Mouse (Mus musculus): ENCODE measurements around the gene Syn3.
A peak's percentile ranks its signal among the peaks of the same experiment; 100 is the strongest.
"Not testable (repeated sequence)": the region's sequence is repeated elsewhere in the genome, so short reads cannot be mapped to it uniquely, and the experiment has no call there.

Gene Syn3

DNA sequence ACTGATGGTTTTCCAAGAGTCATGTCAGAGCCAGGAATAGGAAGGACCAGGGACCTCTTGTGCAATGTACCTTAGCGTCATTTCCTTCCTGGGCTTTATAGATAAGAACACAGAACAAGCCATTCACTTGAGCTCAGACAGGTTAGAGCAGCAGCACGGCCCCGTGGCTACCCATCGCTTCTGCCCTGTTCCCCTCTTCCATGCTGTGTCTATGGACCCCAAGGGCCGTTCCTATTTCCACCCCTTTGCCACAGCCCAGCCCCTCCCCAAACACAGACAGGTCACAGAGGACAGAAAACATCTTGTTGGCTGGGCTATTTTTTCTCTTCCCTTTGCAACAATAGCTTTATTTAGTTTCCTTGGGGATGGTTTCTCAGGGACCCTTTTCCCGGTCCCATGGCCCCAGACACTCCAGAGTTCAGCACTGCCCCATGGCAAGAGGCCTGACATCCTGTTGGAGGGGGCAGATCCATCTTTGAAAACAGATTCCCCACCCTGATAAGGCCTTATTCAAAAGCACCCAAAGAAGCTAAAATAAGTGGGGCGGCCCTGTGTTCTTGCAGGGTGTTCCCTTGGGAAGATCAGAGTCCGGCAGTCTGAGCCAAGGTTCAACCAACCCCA lies 359.5 kb downstream of the Syn3 start:
- DNase-seq: peak; percentile 42 to 64

DNA sequence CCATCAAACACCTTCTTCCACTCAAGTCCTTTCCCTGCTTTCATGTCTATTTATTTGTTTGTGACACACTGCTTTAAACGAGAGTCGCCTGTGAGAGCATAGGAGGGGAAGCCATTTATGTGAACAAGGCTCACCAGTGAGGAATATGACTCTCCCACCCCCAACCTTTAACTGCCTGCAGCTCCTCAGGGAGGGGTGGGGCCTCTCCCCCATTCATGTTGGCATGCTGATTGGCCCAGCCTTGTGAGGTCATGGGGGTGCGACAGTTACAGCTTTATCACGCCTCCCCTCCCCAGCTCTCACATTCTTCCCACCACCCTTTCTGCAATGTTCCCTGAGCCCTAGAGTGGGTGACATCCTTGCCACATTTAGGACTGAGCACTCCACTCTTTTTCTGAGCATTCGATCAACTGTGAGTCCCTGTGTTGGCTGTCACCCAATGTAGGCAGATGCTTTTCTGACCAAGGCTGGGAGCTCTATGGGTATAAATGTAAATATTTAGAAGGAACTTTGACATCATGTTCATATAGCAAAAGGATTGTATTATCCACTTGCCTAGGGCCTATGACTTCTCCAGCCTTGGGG lies 361.0 kb downstream of the Syn3 start:
- DNase-seq: peak; percentile 12 to 33

GRCm38 (mm10) chr10:86137106-86137505 lies 361.6 kb downstream of the Syn3 start:
- DNase-seq: peak in 1 of 2 experiments; percentile 4

DNA sequence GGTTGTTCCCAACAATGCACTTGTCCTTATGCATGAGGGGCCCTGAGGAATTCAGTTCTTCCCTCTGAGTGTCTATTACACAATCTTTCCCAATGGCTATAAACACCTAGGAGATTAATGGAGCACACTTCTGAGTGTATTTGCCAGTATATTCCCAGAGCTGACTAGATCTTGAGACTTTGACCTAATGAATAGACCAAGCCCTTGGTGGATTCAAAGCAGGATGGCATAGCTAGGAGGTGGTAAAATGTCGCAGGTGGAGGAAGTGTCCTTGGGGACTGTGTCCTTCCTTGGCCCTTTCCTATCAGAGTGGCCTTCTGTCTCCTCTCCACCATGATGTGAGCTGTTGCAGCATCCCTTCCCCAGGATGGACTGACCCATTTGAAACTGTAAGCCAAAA lies 362.4 kb downstream of the Syn3 start:
- no peak for DNase-seq

- no peak for DNase-seq
Measured at GRCm38 (mm10) chr10:86134848-86135247, 363.8 kb downstream of the Syn3 start.

DNA sequence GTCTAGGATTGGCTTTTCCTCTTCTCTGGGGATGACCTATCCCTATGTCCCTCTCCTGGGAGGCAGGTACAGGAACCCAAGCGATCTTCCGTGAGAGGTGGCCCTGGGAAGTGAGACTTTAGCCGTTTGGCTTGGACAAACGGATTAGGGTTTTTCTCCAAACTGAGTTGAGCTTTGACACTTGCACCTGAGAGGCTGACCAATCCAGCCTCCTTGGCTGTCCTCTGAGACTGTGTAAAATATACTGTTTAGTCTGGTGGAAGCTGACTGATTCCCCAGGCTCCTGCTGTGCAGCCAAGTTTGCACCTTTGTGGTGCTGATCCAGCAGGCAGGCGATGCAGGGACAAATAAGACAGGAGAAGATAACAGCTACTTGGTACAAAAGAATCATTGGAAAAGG lies 364.4 kb downstream of the Syn3 start:
- DNase-seq: no peak

DNA sequence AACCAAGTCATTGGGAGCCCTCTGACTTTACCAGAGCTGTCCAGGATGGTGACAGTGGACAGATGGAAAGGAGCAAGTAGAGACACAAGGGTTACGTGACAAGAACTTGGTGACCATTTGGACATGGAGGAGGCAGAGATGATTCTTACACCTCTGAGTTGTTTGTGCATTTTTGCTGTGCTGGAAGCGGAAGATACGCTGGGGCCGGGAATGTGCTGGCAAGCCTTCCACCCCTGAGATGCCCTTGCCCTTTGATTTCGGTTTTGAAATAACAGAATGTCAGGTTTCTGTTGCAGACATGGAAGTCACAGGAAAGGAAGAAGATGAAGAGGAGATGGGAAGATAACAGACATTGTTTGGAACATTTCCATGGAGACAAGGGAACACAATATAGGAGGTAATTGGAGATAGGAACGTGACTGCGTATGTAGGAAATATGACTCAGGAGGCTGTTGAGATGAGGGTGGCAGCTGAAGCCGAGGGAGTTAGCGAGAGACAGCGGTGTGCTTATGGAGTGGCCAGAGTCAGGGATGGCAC lies 366.2 kb downstream of the Syn3 start:
- DNase-seq: no peak

DNA sequence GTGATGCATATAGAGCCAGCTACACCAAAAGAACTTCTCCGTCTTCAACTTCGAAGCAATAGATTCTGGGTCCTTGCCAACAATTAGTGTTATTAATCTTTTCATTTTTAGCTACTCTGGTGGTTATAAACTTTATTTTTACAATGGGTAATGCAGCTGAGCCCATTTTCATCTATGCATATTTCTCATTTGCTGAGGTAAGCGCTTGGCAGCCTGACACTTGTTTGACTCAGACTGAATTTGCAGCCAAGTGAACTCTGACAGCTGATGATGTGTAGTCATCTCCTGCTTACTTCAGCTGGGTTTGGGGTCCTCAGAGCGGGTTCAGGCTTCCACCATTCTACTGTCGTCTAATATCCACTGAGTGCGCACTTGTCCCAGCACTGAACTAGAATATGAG lies 369.6 kb downstream of the Syn3 start:
- no peak for DNase-seq

DNA sequence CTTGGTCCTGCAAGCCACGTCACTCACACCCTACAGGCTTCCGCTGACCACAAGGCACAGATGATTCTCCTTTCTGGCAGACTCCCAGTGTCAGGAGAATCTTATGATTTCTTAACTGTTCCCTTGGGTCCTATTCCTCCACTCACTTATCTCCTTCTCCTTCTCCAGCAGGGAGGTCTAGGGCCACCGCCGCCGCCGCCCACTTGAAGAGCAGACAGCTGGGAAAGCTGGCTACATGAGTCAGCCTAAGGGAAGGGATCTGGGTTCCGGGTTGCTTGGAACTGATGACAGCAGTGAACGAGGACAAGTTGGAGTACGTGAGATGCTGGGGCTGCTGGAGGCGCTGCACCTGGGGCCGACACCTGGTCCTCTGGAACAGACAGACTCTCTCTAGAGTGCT lies 372.2 kb downstream of the Syn3 start:
- peak in 1 of 2 experiments; percentile 47 for DNase-seq

DNA sequence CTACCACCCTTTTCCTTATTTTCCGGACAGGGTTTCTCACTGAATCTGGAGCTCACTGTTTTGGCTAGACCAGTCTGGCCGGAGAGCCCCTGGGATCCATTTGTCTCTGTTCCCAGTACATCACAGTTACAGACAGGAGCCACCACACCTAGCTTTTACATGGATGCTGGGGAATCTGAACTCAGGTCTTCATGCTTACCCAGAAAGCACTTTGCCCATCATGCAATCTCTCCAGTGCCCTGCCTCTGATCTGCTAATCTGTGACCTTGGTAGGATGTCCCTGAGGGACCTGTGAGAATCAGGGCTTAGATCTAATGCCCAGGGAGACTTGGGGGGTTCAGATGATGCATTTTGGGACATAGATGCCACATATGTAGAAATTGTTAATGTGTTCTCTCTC lies 373.3 kb downstream of the Syn3 start:
- no peak for DNase-seq

- DNase-seq: peak in 1 of 2 experiments; percentile 24
Measured at GRCm38 (mm10) chr10:86124115-86124514, 374.6 kb downstream of the Syn3 start.

- no peak for DNase-seq
Measured at GRCm38 (mm10) chr10:86123224-86123623, 375.5 kb downstream of the Syn3 start.

GRCm38 (mm10) chr10:86122456-86122855 lies 376.2 kb downstream of the Syn3 start:
- not testable (repeated sequence) for DNase-seq

GRCm38 (mm10) chr10:86116268-86116667 lies 382.4 kb downstream of the Syn3 start:
- no peak for DNase-seq

- no peak for DNase-seq
Measured at GRCm38 (mm10) chr10:86114431-86114848, 384.3 kb downstream of the Syn3 start.

DNA sequence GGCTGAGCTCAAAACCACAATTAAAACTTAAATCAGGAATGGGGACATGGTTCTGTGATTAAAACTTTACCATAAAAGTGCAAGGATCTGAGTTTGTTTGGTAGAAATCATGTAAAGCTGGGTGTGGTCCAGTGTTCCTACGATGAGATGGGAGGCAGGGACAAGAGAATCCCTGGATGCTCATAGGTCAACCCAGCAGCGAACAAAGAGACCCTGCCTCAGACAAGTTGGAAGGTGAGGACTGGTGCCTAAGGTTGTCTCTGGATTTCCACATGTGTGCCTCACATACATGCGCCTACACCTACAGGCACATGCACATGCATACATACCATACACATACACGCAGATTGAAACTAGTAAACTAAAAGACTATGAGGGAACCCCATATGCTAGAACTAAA lies 389.9 kb downstream of the Syn3 start:
- DNase-seq: no peak

DNA sequence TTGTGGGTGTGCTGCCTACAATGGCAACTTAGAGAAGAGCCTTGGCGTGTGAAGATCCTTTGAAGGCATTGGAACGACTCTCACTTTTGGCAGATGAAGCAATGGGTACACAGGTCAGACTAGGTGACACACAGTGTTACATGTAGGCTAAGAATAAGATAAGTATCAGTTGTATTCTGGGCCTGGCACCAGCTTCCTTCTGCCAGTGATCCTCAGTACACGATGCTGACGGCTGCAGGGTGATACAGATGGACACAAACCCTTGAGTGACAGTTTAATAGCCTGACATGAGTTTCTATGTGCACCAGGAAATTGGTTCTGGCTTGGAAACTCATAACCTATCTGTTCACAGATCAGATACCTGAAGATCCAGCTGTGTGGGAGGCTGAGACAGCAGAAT lies 391.0 kb downstream of the Syn3 start:
- no peak for DNase-seq

GRCm38 (mm10) chr10:86103976-86104375 lies 394.7 kb downstream of the Syn3 start:
- DNase-seq: no peak

- DNase-seq: no peak
Measured at GRCm38 (mm10) chr10:86100281-86100851, 398.3 kb downstream of the Syn3 start.

GRCm38 (mm10) chr10:86098363-86098762 lies 400.3 kb downstream of the Syn3 start:
- DNase-seq: no peak

GRCm38 (mm10) chr10:86093109-86094035 lies 405.3 kb downstream of the Syn3 start:
- no peak for DNase-seq

- peak; percentile 46 to 70 for DNase-seq
Measured at GRCm38 (mm10) chr10:86091919-86092318, 406.8 kb downstream of the Syn3 start.

DNA sequence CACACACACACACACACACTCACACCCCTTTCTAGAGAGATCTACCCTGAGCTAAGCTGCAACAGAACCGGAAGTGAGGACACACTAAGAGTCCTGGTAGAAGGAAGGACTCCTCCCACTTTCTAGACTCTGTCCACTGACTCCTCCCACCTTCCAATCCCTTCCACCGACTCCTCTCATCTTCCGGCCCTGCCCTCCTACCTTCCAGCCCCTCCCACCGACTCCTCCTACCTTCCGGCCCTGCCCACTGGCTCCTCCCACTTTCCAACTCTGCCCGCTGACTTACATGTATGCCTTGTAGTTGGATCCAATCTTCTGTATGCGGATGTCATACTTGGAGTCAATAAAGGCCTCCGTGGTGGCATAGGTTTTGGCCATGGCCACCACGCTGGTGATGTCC lies 418.8 kb downstream of the Syn3 start:
- DNase-seq: no peak
